Mouse (Mus musculus) kidney, postnatal 36 days (tissue): ENCODE data around the gene Il31.
"Not testable (repeated sequence)": the region's sequence is repeated elsewhere in the genome, so short reads cannot be mapped to it uniquely, and the experiment has no call there.

Experiments
- DNase-seq, 2 experiments: peaks; one replicate each; pipeline ENCODE4 v3.0.0; 2021 to 2022; ENCODE audit warnings: mixed read lengths in 2 of 2

Il31 gene

DNA sequence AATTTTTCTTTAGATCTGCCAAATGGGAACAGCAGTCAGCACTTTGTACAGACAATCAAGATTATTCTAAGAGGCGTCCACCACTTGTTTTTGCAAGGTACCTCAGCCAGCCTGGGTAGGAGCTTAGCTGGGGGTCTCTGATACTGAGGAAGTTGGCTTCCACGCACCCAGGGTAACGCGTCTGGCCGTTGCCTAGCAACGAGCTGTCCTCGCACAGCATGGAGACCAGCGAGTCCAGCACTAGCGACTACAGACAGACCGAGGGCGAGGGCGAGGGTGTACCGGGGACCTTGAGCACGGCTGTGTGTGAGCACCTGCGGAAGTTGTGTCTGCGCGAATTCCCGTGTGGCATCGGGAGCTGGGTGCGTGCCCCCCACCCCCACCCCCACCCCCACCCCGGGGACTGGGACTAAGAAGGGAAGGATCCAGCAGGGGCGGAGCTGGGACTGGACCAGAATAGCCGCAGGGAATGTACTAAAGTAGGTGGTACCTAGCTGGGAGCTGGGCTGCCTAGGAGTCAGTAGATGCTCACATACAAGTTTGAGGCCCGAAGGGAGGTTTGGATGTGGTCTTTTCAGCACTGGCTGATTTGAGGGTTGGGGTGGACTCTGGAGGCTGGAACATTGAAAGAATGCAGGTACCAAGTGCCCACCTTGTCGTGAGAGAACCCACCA lies at the start of gene Il31, which contains the start of gene Lrrc43:
Gene Il31, minus strand, starts transcription at position 378 of the 674 bp plus-strand sequence.
Gene Lrrc43, plus strand, starts transcription at position 194 of the 674 bp plus-strand sequence.
- DNase-seq: no peak

DNA sequence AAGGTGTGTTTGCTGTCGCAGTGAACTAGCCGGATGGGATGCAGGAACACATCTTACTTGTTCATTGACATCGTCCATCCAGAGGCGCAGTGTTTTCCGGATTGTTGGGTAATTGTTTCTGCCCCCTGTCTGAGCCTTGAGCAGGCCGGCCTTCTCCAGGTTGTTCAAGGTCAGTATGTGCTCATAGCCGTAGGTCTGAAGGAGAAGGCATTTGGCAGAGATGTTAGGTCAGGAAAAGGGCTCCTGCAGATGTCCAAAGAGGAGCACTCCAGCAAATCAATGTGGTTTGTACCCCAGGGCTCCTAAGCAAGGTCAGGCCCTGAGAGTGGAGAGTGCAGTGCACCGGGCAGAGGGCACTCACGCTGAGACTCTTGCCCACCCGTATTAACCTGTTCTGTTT lies 44.5 kb upstream of the Il31 start:
- DNase-seq: no peak

DNA sequence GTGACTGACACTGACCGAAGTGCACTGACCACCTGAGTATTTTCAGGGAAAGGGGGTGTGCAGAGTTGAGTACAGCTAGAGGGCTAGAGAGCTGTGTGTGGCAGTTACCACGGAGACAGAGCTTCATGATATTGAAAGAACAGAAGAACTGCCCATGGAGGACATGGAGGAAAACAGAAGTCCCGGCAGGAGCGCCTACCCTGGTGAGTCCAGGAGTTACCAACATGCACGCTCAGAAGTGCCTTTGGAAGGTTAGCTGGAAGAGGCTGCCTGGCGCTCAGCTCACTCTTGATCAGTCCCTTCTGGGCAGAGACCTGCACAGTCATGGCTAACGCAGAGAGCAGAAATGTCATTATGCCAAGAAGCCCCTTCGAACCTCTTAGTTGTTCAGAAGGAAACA lies 40.8 kb upstream of the Il31 start:
- no peak for DNase-seq

DNA sequence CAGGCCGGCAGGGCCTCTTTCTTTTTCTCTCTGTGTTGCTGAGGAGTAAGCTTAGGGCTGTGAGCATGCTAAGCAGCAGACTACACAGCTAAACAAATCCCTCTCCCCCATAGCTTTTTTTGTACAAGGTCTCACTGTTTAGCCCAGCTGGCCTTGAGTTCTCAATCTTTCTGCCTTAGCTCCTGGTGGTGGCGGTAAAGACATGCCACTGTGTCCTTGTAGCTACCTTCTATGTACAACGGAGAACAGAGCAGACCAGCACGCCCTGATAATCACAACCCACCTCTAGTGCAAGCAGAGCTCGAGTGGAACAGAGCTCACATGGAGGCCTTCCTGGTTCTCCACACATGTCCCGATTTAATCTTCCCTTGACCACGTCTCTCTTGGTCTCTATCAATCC lies 39.4 kb upstream of the Il31 start:
- no peak for DNase-seq

DNA sequence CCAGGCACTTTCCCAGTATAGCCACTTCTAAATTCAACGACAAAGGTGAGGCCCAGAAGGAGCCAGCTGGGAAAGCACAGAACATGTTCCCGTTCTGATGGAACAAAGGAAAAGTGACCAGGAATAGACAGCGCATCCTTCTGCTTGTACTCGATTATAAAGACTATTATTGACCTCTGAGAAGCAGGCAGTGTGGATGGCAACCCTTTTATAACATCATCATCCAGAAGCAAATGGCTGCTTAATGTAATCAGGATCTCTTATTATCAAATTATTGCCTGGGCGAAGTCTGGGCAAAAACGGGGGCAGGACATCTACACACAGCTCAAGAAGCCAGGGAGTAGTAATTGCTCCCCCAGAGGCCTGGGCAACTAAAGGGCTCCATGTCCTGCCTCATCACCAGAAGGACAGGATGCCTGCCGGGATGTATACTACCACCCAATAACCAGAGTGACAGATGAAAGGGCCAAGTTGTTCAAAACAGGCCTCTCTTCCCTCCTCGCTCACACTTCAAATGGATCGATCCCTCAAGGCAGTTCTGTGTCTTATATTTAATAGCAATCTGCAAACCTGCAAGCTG lies 36.7 kb upstream of the Il31 start:
- no peak for DNase-seq

DNA sequence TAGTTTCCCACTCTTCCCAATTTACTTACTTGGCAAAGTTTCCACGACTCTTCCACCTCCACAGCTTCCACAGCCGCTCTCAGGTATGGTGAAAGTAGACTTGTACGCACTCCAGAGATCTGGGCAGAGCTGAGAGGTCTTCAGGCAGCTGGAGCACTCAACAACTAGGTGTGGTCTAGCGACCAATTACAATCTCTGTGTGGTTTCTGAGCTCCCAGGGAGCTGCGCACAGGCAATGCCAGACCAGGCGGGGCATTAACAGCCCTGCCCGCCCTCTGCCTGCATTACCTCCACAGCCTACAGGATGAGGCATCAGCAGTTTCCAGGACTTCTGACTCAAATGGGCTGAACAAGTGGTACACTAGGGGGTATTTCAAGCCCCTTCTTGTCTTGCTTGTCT lies 36.0 kb upstream of the Il31 start, which contains the start of gene Gm49027:
Gene Gm49027, minus strand, starts transcription at position 208 of the 400 bp plus-strand sequence.
- DNase-seq: no peak

DNA sequence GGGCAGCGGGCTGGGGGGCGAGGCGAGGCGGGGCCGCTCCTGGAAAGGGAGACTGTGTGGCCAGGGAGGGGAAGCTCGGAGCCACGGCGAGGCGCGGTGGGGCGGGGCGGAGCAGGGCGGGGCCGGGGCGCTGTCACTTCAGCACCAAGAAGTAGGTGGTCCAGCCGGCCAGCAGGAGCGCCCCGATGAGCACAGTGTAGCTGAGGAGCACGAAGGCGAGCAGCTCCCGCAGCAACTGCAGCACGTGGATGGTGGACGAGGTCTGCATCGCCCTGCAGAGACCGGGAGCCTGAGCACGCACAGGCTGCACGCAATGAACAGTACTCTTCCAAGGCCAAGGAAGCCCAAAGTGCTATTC lies 35.1 kb upstream of the Il31 start:
- no peak for DNase-seq

DNA sequence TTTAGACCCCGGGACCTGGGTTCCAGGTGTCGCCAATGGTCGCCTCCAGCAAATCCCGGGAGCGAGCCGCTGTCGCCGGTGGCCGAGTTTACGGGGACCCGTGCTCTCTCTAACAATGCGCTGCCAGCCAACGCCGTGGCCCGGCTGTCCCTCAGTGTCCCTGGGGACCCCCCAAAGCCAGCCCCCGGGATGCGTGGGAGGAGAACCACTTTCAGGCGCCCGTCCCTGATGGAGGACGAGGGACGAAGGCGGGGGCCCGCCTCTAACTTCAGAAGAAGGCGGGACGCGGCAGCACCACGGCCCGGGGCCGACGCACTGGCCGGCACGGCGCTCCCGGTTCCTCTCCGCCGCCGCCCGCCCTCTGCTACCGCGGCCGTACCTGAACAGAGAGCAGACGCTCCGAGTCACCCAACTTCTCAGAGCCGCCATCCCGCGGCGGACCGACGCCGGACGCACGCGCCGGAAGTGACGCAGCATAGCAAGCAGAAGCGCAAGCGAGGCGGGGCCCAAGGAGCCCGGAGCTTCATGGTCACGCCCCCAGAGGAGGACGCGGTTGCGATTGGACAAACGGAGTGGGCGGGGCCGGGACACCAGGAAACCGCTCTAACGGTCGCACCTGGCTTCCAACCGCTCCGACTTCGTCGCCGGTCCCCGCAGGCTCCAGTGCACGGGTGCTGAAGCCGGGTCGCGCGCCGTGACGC lies 34.6 kb upstream of the Il31 start, which contains the start of gene Diablo:
Gene Diablo, minus strand, starts transcription at position 485 of the 701 bp plus-strand sequence.
- peak; percentile 99 to 100 for DNase-seq

DNA sequence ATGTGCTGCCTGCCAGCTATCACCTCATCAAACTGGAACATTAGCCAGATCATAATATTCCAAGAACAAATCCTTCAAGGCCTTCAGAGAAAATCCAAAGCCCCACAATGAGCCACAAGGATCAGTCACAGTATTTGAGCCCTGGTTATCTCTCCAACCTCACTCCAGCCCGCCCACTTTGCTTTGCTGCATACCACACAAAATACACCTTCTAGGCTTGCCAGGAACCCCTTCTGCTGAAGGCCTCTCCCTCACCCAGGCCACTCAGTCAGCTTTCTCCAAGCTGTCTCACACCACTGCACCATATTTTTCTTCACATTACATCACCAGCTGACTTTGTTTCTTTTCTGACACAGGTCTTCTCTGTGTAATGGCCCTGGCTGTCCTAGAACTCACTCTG lies 32.9 kb upstream of the Il31 start:
- DNase-seq: no peak

DNA sequence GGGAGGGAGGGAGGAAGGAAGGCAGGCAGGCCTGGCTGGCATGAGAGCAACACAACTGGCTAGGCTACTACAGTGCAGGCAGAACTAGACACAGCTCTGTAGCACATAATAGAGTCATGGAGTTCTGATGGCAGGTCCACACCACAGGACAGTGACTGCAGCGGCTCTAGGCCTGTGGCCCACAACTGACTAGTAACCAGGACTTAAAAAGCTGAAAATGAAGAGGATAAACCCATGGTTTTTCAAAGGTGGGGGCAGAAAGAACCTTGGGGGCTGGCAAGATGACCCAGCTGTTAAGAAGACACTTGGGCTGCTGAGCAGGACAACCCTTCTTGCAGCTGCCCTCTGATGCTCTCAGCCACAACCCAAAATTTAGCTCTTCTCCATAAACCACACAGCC lies 32.3 kb upstream of the Il31 start:
- no peak for DNase-seq

DNA sequence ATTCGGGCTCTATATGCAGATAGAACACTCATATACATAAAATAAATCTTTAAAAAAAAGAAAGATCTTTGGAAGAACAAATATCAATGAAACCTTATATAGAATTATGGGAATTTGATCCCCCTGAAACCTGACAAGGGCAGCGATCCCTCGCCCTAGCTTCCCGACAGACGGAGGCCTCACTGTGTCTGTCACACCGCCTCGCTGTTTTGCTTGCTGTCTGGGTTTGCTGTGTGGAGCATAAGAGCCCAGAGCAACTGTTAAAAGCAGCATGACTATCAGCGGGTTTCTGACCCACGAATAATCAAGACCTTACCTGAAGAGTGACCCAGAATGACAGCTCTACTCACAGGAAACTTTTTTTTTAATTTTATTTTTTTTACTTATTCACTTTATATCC lies 31.4 kb upstream of the Il31 start:
- no peak for DNase-seq

DNA sequence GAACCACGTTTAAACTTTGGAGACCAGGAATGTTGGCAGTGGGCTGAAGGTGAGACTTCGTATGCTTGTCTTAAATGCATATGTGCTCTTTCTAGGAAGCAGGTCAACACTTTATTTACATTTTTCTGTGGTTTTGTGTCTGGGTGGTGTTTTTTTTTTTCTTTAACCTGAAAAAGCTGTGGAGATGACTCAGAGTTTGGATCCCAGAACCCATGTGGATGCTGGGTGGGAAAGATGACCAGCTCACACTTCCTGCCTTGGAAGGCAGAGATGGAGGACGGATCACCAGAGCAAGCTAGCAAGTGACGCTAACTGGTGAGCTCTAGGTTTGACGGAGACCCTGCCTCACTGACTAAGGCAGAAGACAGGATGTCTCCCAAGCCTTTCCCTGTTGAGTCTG lies 25.6 kb upstream of the Il31 start:
- DNase-seq: no peak

DNA sequence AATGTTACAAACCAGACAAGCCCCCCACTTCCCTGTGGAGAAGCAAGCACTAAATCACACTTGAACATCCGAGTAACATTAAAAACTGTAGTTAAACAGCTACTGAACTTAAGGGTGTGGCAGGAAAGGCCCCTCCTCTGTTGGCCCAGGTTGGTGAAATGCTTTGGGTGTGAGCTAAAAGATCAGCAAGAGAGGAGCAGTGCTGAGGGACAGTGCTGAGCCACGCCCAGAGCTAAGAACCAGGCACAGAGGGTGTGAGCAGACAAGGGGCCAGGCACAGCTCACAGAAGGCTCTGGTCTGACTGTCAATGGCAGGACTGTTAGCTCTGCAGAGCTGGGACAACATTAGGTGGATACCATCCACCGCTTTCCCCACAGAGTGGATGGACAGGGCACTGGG lies 22.8 kb upstream of the Il31 start:
- DNase-seq: no peak

DNA sequence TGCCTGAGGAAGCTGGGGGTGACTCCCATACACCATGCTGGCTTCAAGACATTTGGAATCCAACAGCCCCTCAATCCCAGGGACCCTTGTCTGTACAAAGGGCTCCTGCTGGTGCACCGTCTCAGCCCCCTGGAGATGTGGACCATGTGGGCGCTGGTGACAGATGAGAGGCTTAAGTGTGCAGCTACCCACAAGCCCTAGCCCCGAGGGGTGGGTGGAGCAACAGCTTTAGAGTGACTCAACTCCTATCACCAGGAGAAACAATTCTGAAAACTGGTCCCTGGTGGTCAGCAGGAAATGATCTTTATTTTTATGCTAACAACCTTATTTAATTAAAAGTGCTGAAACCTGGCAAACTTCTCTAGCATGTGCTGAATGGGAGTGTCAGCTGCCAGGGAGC lies 22.1 kb upstream of the Il31 start:
- DNase-seq: not testable (repeated sequence)

DNA sequence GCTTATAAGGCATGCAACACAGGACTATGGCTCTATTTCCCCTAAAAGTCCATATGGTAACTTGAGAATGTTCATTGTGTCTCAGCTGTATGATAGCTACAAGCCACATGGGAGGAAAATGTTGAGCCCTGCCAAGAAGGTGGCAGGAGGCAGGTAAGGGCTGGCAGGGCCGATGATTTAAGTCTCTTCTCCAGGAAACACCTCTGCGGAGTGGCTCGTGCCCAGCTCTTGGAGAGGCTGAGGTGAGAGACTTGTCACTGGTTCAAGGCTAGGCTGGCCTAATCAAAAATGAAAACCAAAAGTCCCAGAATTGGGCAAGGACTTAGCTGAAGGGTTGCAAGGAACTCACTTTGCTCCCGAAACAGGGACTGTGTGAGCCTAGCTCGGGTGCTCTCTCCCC lies 20.9 kb upstream of the Il31 start, which contains the start of gene B3gnt4:
Gene B3gnt4, plus strand, starts transcription at position 301 of the 400 bp plus-strand sequence.
- no peak for DNase-seq

DNA sequence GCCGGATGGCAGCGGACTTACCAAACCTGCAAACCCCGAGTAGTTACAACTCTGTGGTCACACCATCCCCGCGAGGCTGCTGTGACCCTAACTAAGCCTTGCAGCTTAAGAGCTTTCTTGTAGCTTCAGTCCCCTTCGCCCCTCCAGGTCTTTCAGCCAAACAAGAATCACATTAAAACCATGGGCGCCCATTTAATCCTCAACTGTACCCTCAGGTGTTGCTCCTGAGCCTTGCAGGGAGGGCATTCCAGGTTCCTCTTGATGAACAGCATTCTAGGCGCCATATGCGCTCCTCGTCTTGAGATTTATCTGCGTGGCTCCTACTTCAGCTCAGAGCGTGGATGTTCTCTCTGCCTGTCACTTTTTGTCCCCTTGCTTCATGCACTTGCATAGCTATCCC lies 19.6 kb upstream of the Il31 start:
- DNase-seq: no peak

DNA sequence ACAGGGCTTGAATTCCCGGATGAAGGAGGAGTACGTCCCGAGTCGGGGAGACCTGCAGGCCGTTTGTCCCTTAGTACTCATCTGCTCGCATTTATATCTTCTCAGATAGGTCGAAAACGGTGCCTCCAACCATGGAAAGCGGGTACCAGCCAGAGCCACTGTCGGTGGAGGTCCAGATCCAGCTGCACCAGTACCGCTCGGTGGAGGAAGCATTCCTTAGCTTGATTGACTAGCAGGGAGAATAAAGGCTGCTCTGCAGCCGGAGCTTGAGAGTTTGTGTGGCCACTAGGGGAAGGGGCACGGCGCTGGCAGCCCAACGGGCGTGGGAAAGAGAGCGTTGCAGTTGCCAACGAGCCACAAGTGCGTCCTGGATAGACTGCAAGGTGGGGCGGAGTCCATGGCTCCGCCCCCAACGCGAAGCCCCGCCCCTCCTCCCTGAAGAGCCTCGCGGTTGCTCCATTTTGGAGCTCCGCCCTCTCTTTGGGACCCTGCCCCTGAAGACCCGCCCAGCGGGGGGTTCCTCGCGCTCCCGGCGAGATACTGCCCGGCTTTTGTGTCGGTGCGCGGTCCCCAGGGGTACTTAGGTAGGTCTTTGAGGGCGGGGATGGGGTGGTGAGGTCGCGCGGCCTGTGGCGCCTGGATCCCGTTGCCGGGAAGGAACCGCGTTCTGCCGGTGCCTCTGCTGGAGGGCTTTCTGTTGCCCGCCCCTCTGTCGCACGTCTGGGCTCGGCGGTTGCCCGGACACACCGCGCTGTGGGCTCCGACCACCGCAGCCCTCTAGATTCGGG lies 18.8 kb upstream of the Il31 start:
- peak; percentile 80 to 91 for DNase-seq

DNA sequence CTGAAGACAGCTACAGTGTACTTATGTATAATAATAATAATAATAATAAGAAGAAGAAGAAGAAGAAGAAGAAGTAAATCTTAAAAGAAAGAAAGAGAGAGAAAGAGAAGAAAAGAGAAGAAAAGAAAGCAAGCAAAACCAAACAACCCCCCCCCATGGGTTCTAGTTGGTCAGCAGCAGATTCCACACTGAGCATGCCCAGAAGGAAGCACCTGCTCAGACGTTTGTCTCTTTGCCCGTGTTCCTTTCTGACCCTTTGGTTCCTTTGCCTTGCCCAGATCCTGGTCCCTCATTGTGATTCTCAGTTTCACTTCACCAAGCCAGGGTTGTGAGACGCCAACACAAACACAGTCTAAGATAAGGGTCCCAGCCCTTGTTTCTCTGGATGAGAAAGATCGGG lies 12.7 kb upstream of the Il31 start:
- no peak for DNase-seq

DNA sequence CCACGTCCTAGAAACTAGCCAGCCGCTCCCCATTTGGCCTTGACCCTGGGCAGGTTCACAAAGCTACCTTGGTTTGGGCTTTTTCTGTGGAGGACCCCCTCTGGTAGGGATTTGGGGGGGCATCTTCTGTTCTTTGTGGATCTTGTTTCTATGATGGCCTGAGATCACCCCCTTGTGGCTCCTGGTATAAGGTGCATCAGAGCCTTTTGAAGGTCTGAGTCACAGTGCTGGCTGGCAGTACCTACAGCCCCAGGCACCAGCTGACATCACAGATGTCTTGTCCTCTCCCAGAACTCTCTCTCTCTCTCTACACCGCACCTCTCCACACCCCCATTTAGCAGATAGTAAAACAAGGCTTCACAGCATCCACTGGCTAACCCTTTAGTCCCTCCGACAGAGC lies 10.4 kb upstream of the Il31 start:
- peak; percentile 13 to 46 for DNase-seq

DNA sequence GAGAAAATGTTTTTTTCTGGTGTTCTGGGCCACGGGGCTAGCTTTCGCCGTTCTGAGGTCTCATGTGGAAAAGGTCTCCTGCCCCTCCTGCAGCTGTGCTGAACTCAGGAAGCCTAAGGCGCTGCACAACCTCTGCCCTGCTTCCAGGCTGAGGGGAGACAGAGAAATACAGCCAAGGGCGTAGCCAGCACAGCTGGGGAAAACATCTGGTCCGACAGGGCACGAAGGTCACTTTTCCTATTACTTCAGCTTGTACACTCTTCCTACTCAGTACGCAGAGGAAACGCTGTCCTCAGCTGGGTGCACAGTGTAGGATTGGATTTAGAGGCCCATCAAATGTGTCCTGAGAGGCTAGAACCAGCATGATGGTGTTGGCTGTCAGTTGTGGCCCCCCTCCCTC lies 646 bp upstream of the Il31 start:
- no peak for DNase-seq

DNA sequence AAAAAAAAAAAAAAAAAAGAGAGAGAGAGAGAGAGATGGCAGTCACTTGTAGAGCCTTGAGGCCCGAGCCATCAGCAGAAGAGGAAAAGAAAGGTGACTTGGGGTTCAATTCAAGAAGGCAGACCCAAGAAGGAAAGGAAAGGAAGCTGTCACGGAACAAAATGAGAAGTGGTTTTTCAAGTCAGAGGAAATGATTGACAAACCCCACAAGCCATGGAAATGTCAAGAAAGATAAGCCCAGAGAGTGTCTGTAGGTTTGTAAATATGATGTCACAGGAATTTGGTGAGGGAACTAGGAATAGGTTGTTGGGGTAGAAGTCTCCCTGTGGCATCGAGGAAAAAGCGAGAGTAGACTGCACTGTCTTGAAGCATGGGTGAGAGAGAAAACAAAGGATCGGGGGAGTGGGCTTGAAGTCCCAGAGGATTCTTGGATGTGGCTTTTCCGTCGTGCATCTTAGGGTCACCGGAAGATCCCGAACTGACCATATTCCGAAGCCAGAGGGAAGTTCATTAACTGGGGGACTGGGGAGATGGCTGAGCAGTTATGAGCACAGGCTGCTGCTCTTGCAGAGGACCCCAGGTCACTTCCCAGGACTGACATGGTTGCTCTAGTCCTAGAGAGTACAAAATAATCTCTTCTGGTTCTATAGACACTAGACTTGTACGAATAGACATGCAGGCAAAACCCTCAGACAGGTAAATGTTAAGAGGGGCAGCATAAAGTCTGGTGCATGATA lies 1.5 kb downstream of the Il31 start:
- no peak for DNase-seq

DNA sequence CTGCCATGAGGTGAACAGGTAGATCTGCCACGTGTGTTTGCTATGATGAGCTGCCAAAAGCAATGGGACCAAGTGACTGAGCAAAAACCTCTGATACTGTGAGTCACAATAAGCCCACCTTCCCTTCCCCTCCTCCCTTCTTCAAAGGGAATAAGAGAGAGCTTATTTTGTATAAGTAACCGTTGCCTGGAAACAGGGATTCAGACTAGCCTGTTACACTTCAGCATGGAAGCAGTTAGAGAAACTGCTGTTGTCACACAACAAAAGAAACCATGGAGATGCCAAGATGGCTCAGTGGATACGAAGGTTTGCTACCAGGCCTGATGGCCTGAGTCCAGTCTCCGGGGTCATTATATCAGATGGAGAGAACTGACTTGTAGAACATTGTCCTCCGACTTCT lies 15.5 kb downstream of the Il31 start:
- DNase-seq: no peak
